Mouse (Mus musculus) testis, adult 2 months (tissue): ENCODE measurements around the gene Gls2.

Experiments used
- CTCF ChIP-seq: fragments of 200-500 bp; IDR thresholded peaks from 2 replicates; pipeline ENCODE4 v1.5.1; 2012; ENCODE audit warnings: low read depth, mild to moderate bottlenecking, inconsistent platforms, low read length, moderate library complexity; ENCODE audit not compliant: control insufficient read depth, insufficient read depth, insufficient replicate concordance
- POLR2A ChIP-seq: fragments of 200-500 bp; IDR thresholded peaks from 2 replicates; pipeline ENCODE4 v1.6.1; 2012; ENCODE audit warnings: low read depth, mild to moderate bottlenecking, inconsistent platforms, low read length, moderate library complexity; ENCODE audit not compliant: control insufficient read depth

- TF ChIP-seq POLR2A (no peak), CTCF (peak; percentile 28; the same call in 1 of the 2 replicates)
Measured at GRCm38 (mm10) chr10:128149592-128149991, 44.7 kb upstream of the Gls2 start.
